Mouse (Mus musculus): ENCODE measurements at regions not wholly inside any gene's neighbourhood (a gene's known extent, or its start where the extent isn't known, plus 50 kb on each side); places are given as distances from the start of the nearest gene placed in this dataset.

DNA sequence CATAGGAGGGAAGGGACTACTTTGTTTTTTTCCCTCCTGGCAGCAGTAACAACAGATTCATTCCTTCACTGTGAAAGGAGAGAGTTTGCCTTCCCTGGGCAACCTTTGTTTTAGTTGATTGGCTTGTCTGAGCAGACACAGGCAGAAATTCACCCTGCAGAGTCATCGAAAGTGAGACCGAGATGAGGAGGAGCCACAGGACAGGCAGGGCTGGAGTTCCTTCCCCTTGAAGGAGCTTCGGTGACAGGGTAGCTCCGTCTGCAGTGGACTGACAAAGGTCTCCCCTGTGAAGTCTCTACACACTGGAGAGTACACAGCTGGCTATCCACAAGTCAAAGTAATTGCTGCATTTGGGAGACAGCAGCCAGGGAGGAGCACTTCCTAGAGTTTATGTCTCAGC is 261.9 kb upstream of the Arglu1 start:
- in situ Hi-C loops (cut with MboI; ENCODE audit: low pct_unique_long_range_greater_than_20kb in 1 of 2, low sequenced_read_pairs in 2 of 2, unreplicated experiment in 1 of 2): no loop called here

DNA sequence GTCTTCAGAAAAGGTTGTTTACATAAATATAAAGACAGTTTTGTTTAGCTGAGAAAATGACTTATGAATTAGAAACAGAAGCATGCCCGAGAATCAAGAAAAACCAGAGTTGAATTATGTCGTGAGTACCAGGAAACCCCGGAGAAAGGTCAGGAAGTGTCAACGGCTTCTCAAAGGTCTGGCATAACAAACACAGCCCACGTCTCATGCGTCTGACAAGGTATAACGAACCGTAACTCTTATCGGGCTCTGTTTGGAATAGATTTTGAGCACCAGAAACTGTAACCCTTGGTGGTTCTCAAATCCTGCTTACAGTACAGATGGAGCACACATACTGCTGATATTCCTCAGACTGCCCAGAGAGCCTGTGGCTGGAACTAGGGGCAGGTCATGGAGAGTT is 260.9 kb upstream of the Arglu1 start:
- in situ Hi-C loops (cut with MboI; ENCODE audit: low pct_unique_long_range_greater_than_20kb in 1 of 2, low sequenced_read_pairs in 2 of 2, unreplicated experiment in 1 of 2): no loop called here

DNA sequence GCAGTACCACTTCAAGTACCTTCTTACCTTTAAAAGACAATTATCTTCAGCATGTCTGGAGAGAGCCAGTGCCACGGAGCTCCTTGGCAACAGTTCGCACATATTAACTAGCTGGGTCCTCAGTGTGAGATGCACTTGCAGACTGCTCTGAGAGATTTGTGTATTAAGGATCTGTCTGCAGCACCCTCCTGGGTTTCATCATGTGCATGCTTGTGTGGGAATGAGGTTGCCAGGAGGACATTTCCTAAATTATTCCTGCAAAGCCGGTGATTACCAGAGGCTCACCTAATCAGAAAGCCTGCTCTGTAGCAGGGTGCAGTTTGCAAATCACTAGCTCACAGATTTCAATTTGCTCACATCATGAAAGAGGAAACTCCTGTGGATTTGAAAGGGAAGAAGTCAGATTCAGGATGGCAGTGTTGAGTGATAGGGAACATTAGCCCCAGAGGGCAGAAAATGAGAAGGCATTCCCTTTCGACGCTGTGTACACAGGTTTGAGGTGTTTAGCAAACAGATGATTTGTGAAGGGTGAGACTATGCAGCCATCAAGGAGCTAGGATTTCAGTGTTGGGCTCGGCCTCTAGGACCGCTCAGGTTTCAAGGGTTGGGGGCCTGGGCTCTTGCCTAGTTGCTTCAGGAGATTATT is 257.3 kb upstream of the Arglu1 start:
- in situ Hi-C loops (cut with MboI; ENCODE audit: low pct_unique_long_range_greater_than_20kb in 1 of 2, low sequenced_read_pairs in 2 of 2, unreplicated experiment in 1 of 2): no loop called here

DNA sequence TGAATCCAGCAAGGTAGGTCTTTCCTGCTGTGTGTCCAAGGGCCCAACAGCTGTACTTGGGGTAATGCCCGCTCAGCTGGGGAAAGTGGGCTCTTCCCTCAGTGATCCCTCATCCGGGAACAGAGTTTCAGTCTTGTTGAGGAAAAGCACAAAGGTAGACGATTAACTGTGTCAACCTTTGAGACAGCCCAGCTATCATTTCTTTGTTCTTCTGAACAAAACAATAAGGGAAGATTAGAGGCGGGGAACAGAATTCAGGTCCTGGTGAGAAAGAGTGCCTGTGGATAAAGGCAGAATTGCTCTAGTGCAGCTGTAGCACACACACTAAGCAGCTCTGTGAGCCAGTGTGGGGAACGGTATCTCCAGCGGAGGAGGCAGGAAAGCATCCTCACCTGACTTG is 252.7 kb upstream of the Arglu1 start:
- in situ Hi-C loops (cut with MboI; ENCODE audit: low pct_unique_long_range_greater_than_20kb in 1 of 2, low sequenced_read_pairs in 2 of 2, unreplicated experiment in 1 of 2): no loop called here

DNA sequence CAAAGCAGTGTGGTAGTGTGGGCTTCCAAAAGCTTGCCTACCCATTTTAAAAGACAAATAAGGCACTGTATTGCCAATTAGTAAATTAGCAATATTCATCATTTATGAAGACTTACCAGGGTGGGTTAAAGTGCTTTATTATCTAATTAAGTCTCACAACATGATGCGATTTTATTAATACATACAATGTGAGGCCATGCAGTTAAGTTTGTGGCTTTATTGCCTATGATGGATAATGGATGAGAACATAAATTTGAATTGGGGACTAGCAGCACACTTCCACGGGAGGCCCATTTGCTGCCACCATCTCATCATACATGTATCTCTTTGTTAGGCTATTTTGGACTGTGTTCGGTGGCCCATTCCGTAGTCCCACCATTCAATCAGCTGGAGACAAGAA is 250.6 kb upstream of the Arglu1 start:
- in situ Hi-C loops (cut with MboI; ENCODE audit: low pct_unique_long_range_greater_than_20kb in 1 of 2, low sequenced_read_pairs in 2 of 2, unreplicated experiment in 1 of 2): no loop called here

DNA sequence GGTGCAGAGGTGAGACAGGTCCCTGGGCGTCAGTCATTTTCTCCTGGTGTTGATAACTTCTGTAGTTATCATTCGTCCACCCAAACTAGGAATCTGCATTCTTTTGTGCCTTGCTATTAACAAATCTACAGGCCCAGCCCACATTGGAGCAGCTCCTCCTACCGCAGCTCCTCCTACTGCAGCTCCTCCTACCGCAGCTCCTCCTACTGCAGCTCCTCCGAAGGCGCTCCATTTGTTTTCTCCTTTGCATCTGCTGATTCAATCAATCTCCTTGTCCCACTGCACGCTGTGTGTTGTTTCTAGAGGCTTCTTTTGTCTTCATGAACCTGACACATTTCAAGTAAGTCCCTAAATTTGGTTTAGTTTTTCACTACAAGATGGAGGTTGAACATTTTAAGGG is 248.2 kb upstream of the Arglu1 start:
- in situ Hi-C loops (cut with MboI; ENCODE audit: low pct_unique_long_range_greater_than_20kb in 1 of 2, low sequenced_read_pairs in 2 of 2, unreplicated experiment in 1 of 2): no loop called here

DNA sequence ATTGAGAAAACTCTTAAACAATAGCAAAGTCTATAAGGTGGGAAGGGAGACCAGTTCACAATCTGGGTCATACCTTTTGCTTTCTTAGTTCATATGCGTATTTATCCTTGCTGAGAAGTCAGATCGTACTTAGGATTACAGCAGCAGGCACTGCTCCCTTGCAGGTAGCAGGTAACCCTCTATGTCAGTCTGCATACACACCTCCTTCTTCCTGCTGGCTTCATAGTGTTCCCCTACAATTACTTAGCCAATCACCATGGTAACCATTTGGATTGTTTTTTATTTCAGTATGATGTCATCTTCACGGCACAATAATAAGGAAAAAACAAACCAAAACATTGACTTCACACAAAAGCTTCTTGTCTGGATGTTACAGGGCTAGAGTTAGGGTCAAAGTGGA is 242.1 kb upstream of the Arglu1 start:
- in situ Hi-C loops (cut with MboI; ENCODE audit: low pct_unique_long_range_greater_than_20kb in 1 of 2, low sequenced_read_pairs in 2 of 2, unreplicated experiment in 1 of 2): no loop called here

DNA sequence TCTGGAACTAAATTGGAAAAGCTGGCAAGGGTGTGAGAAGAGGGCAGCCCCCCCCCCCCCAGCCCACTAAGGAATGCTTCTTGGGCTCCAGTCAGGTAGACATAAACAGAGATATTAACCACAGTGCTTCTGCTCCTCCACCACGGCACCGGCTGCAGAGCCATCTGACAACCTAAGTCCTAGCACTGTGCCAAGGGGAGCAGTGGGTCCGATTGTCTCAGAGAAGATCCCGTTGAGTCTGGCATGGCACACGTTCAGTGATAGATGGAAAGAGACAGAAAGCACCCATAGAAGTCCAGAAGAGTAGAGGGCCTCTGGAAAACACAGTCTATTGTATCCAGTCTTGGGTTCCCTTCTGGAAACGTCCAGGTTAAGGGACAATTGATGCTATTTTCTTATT is 241.4 kb upstream of the Arglu1 start:
- in situ Hi-C loops (cut with MboI; ENCODE audit: low pct_unique_long_range_greater_than_20kb in 1 of 2, low sequenced_read_pairs in 2 of 2, unreplicated experiment in 1 of 2): no loop called here

DNA sequence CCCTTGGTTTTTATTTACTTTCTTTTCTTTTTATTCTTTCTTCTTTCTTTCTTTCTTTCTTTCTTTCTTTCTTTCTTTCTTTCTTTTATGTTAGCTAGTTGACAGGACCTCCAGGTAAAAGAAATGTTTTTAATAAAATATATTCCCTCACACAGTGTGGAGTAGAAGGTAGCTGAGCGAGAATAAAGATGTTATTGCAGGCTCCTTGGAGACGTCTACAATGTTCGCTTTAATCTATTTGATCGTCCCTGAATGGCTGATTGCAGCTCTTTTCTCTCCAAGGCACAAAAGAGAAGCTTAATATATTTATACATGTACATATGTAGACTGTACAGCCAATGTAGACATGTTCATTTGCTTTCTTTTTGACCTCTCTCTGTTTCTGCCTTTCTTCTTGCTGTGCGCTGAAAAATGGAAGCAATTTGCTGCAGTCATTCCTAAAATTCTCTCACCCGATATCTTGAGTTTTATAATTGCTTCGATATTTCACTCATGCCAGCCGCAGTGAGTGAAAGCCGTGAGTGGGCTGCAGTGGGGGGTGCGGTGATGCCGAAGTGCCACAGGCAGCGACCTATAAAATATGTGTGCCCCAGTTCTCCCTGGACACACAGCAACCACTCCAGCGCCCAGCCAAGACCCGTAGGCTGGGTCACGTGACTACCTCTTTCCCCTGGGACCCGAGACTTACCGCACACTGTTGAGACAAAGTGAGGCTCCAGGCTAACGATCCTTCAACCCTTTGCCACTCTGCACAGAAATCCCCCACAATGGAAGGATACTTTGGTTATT is 237.9 kb upstream of the Arglu1 start:
- in situ Hi-C loops (cut with MboI; ENCODE audit: low pct_unique_long_range_greater_than_20kb in 1 of 2, low sequenced_read_pairs in 2 of 2, unreplicated experiment in 1 of 2): no loop called here

DNA sequence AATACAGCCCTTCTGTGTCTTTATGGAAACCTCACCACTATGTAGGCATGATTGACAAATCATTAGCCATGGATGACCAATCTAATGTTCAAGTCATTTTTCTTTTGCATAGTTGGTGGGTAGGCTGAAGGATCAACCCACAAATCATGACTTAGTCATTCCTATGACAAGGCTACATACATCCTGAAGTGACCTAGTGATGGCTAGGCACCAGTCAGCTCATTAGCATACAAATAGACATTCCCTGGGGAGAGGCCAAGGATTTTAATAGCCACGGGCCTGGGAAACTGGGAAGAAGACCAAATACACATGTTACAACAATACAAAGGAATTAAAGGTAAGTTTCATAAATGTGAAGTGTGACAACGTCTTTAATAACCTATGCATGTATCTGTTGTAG is 231.1 kb upstream of the Arglu1 start:
- in situ Hi-C loops (cut with MboI; ENCODE audit: low pct_unique_long_range_greater_than_20kb in 1 of 2, low sequenced_read_pairs in 2 of 2, unreplicated experiment in 1 of 2): no loop called here

DNA sequence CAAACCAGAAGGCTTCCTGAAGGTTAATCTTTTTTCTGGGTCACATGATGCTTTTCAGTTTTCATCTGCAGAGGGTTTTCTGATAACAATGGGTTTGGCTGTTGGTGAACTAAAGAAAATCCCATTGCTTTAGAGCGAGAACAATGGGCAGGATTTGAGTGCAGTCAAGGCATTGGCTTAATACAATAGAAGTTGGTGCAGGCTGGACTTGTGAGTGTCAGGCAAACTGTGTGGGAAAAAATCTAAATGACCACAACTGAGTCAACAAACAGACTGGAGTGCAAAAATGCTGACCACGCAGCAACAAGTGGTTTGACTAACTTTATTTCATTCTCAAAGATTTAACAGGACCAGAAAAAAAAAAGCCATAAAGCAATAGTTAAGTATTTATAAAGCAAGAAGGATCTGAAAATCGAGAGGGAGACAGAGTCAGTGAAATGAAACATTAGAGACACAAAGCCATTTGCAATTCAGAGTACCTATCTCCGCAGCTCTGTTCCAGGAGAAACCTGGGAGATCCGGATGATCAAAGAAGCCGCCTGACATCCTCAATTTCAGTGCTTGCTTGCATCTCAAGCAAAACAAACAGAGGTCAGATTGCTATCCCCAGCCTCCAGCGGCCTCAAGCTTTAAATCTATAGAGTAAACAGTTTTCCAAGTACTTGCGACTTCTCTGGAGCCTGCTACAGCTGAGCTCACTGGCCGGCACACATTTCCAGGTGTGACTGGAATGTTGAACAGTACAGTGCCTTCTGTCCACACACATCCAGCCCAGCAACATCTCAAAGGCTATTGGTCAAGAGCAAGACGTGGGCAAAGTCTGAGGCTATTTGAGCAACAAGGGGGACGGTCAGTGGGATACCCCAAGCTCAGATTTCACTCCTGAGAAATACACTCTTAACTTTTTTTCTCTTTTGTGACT is 229.5 kb upstream of the Arglu1 start:
- in situ Hi-C loops (cut with MboI; ENCODE audit: low pct_unique_long_range_greater_than_20kb in 1 of 2, low sequenced_read_pairs in 2 of 2, unreplicated experiment in 1 of 2): no loop called here

DNA sequence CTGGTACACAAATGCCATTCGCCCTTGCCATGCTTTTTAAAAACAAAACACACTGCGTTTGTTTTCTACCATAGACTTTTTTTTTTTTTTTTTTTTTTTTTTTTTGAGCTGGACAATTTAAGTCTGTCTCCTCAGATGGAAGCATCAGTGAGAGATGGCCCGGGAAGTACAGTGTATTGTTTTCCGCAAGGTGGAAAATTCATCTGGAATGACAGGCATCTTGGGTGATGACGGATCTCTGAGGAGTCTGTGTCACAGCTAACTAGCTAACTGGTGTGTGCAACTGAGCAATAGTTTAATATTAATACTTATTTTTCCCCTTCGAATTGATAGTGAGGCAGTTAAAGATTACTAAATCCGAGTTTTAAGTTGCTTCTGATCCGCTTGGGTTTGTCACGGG is 228.7 kb upstream of the Arglu1 start:
- in situ Hi-C loops (cut with MboI; ENCODE audit: low pct_unique_long_range_greater_than_20kb in 1 of 2, low sequenced_read_pairs in 2 of 2, unreplicated experiment in 1 of 2): no loop called here

DNA sequence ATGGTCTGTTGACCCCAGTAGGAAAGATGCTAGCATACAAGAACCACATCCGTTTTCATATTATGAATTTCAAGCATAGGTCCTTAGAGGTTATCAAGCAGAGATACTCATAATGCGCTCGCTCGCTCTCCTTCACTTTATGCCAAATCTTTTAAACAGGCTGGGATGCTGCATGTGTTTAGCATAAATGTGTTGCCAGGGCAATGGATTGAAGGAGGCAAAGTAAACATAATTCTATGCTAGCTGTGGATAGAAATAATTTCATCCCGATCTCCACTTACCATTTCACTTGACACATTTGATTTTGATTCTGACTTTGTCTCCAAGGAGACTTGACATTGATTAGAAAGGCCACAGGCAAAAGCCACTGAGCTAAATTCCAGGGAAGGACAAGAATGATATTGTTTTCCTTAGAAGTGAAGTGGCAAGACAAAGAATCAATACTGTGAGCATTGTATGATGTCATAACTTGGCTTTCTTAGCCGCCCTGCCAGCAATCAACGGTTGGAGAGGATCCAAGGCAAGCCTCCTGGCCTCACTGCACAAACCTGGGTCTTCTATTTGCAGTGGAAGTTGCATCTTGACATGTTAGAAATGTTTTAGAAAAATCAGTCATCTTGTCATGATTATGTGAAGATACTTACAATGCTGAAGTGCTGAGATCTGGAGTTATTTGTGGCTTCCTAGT is 217.3 kb upstream of the Arglu1 start:
- in situ Hi-C loops (cut with MboI; ENCODE audit: low pct_unique_long_range_greater_than_20kb in 1 of 2, low sequenced_read_pairs in 2 of 2, unreplicated experiment in 1 of 2): no loop called here

DNA sequence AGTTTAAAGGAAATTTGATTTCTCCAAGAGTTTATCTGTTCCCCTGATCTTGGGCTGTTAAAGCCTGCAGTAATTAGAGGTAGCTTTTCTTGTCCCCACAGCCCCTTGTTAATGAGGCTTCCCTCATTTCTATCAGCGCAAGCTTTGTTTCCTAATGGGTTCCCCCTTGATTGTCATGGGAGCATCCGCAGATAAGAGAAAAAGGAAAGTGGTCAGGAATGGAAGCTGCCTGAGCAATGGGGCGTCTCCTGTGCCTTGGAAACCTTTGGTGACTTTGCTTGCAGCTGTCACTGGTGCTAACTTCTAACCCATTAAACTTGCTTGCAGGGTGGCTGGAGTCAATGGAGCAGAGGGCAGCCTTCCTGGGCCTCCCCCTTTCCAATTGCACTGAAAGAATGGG is 202.7 kb upstream of the Arglu1 start:
- in situ Hi-C loops (cut with MboI; ENCODE audit: low pct_unique_long_range_greater_than_20kb in 1 of 2, low sequenced_read_pairs in 2 of 2, unreplicated experiment in 1 of 2): no loop called here

DNA sequence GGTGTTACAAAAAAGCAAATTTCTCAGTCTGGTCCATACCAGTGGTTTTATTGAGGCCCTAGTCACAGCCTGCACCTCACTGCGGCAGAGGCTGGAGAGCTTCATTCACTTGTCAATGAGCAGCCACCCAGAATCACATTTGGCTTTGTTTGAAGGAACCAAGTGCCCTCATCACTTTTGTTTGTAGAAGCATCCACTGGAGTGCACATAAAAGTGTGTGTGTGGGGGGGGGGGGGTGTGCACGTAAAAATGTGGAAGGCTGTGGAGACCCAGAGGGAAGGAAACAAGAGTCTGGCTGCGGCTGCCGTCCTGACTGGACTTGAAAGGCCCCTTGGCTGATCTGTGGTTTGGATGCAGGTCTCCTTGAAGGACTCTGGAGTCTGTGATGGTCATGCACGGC is 187.0 kb upstream of the Arglu1 start:
- in situ Hi-C loops (cut with MboI; ENCODE audit: low pct_unique_long_range_greater_than_20kb in 1 of 2, low sequenced_read_pairs in 2 of 2, unreplicated experiment in 1 of 2): no loop called here

DNA sequence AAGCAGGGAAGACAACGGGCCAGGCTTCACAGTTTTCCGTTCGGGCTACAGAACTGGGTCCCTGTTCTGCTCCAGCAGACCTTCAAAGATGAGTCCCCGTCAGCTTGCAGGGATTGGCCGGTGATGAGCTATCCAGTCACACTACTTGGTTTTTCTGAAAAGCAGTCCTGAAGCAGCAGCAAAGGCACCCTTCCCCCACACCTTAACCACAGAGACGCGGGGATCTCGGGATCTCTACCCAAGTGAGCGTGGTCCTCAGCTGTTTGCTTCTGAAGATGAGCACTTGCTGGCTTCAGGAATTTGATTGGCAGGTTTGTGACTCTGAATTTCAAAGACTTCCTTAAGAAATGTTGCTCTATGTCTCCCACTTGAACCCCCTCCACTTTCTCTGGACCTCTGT is 186.6 kb upstream of the Arglu1 start:
- in situ Hi-C loops (cut with MboI; ENCODE audit: low pct_unique_long_range_greater_than_20kb in 1 of 2, low sequenced_read_pairs in 2 of 2, unreplicated experiment in 1 of 2): no loop called here

DNA sequence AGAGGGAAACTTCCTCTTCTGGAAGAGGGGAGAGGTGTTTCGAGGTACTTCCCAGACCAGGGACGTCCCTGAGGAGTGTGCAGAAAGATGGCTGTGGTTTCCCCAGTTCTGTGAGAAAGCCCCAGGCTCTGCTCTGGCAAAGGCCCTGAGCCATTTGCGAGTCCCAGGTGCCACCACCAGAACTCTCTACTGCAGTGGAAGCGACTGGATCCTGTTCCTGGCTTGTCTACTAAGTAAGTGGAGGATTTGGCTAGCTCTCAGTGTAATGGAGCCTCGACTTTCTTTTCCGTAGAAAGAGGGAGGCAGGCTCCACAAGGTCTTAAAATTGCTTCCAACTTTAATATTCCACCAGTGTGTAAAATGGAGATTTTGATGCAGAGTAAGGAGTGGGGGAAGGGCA is 186.1 kb upstream of the Arglu1 start:
- in situ Hi-C loops (cut with MboI; ENCODE audit: low pct_unique_long_range_greater_than_20kb in 1 of 2, low sequenced_read_pairs in 2 of 2, unreplicated experiment in 1 of 2): no loop called here

DNA sequence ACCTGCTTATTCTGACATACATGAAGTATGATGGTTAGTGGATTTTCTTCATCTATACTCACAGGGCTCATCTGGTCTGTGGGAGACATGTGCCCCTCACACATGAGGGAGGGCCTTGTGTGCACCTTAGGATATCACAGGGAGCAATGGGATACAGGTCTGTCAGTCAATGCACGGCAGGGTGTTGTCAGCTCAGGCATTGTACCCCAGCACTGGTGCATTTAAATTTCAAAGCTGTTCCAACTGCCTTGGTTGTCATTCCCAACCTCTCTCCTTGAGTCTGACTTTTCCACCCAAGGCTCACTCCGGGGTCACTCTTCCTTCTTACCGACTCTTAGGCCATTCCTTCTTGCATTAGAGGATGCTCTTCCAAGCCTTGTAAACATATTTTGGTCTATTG is 181.6 kb upstream of the Arglu1 start:
- in situ Hi-C loops (cut with MboI; ENCODE audit: low pct_unique_long_range_greater_than_20kb in 1 of 2, low sequenced_read_pairs in 2 of 2, unreplicated experiment in 1 of 2): no loop called here

DNA sequence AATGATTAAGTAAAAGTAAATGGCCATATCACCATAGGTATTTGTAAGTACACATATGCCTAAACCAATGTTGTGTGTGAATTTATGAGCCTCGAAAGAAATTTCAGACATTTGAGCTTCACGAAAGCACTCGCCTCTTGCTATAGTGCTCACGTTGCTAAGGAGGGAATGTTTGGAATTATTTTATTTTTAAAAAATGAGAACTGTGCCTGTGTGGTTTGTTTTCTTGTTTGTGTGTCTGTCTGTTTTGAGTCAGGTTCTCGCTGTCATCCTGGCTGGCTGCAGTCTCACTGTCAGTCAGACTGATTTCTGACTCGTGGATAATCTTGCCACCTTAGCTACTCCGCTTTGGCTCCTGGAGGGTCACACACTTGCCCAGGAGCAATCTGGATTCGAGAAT is 180.7 kb upstream of the Arglu1 start:
- in situ Hi-C loops (cut with MboI; ENCODE audit: low pct_unique_long_range_greater_than_20kb in 1 of 2, low sequenced_read_pairs in 2 of 2, unreplicated experiment in 1 of 2): no loop called here

Data from mouse embryonic stem cell (cell line).